Mouse (Mus musculus) G1E (cell line): ENCODE results near the gene Tmem198. TPM values are rescaled to one million over a fixed set of nuclear protein-coding genes. Genes with fewer than 3 reads are reported as not detected.
A peak's percentile ranks its signal among the peaks of the same experiment; 100 is the strongest.

Experiments used
- ATAC-seq: 2 replicates; pipeline ENCODE4 v1.8.0; 2016; ENCODE audit warnings: mild to moderate bottlenecking; ENCODE audit not compliant: insufficient number of reproducible peaks, poor library complexity, low FRiP score, severe bottlenecking; ENCODE audit errors: extremely low read depth
- DNase-seq: peaks from one replicate; pipeline ENCODE4 v3.0.0; 2012; ENCODE audit warnings: low spot score
- H3K27me3 ChIP-seq: 2 replicates; pipeline ENCODE4 v1.6.1; 2012; ENCODE audit warnings: mild to moderate bottlenecking, low read length, inconsistent platforms; ENCODE audit not compliant: insufficient read depth
- H3K36me3 ChIP-seq: replicated peaks from 2 replicates; pipeline ENCODE3; 2012; ENCODE audit warnings: mild to moderate bottlenecking, inconsistent platforms
- H3K4me1 ChIP-seq: 2 replicates; pipeline ENCODE4 v1.6.1; 2012; ENCODE audit warnings: low read depth, low read length, inconsistent platforms, mixed read lengths; ENCODE audit not compliant: insufficient read depth
- H3K4me3 ChIP-seq: 2 replicates; pipeline ENCODE4 v1.5.1; 2012; ENCODE audit warnings: low read depth, mild to moderate bottlenecking, inconsistent platforms, low read length, moderate library complexity, mixed read lengths
- H3K9me3 ChIP-seq: replicated peaks from 2 replicates; pipeline ENCODE4 v1.6.1; 2012; ENCODE audit warnings: inconsistent platforms
- CTCF ChIP-seq: IDR thresholded peaks from 2 replicates; pipeline ENCODE4 v1.5.1; 2012; ENCODE audit warnings: low read depth, low read length, inconsistent platforms, mixed read lengths
- GATA1 ChIP-seq: IDR thresholded peaks from 2 replicates; pipeline ENCODE4 v1.6.1; 2012; ENCODE audit warnings: borderline replicate concordance, low read length, inconsistent platforms, mixed read lengths
- GATA2 ChIP-seq: IDR thresholded peaks from 2 replicates; pipeline ENCODE4 v1.6.1; 2012; ENCODE audit warnings: low read depth, low read length, inconsistent platforms, borderline replicate concordance
- POLR2AphosphoS5 ChIP-seq: IDR thresholded peaks from 2 replicates; pipeline ENCODE4 v1.6.1; 2012; ENCODE audit warnings: low read depth, low read length, inconsistent platforms; ENCODE audit not compliant: insufficient replicate concordance
- TAL1 ChIP-seq: conservative IDR thresholded peaks from 2 replicates; pipeline ENCODE4 v1.6.1; 2012; ENCODE audit warnings: low read depth, low read length, inconsistent platforms, mixed read lengths
- polyA plus RNA-seq: library from polyadenylated mRNA; stranded (reverse); fragments of >175 nt; gene quantifications from 2 replicates; pipeline ENCODE4 v1.2.3, GENCODE M21; 2012
- total RNA-seq, 2 experiments: library from RNA; stranded (forward) in 1 of 2; stranded (reverse) in 1 of 2; fragments of 200-1000 nt in 1 of 2; fragments of >200 nt in 1 of 2; fragmentation: Nextera tagmentation in 1 of 2; gene quantifications; 2 replicates each; pipeline ENCODE4 v1.2.3; 2014 to 2017

Gene Tmem198
- total and polyA plus RNA-seq, 3 experiments, result 0.30 to 4.0 (median 0.76) TPM

GRCm38 (mm10) chr1:75458025-75458788 is 21.1 kb upstream of the Tmem198 start:
- H3K4me1 ChIP-seq, result peaks cover 87% of the 10 kb centered on the region

GRCm38 (mm10) chr1:75458789-75459684 is 20.3 kb upstream of the Tmem198 start:
- Histone ChIP-seq H3K36me3 (no peaks in the 10 kb centered on the region), H3K4me1 (peaks cover 87% of the 10 kb centered on the region), H3K4me3 (peak overlapping the region; percentile 70), H3K9me3 (peaks cover 4% of the 10 kb centered on the region), H3K27me3 (peaks cover 57% of the 10 kb centered on the region)
- ATAC-seq, result no peak
- TF ChIP-seq POLR2AphosphoS5 (no peak), CTCF (no peak), GATA1 (no peak), TAL1 (no peak), GATA2 (no peak)
- DNase-seq, result no peak

More at GRCm38 (mm10) chr1:75458025-75458788, 21.1 kb upstream of the Tmem198 start:
- Histone ChIP-seq H3K4me3 (peak overlapping the region; percentile 70), H3K9me3 (peaks cover 4% of the 10 kb centered on the region), H3K27me3 (peaks cover 64% of the 10 kb centered on the region), H3K36me3 (no peaks in the 10 kb centered on the region)
- TF ChIP-seq POLR2AphosphoS5 (no peak), TAL1 (no peak), GATA1 (no peak), GATA2 (no peak), CTCF (no peak)
- no peak for ATAC-seq
- no peak for DNase-seq

- Histone ChIP-seq H3K9me3 (peaks cover 4% of the 10 kb centered on the region), H3K36me3 (no peaks in the 10 kb centered on the region), H3K27me3 (peaks cover 48% of the 10 kb centered on the region), H3K4me1 (peaks cover 88% of the 10 kb centered on the region), H3K4me3 (peak overlapping the region; percentile 14; the same call in 1 of the 2 replicates)
- DNase-seq (no peak), ATAC-seq (no peak)
- TF ChIP-seq CTCF (no peak), GATA2 (no peak), TAL1 (no peak), GATA1 (no peak), POLR2AphosphoS5 (no peak)
These were observed 19.0 kb upstream of the Tmem198 start for GRCm38 (mm10) chr1:75460297-75460696.

- ATAC-seq (peak; percentile 71), DNase-seq (peak; percentile 88)
- peaks cover 39% of the 10 kb centered on the region for H3K27me3 ChIP-seq
These were observed 16.7 kb upstream of the Tmem198 start for GRCm38 (mm10) chr1:75462636-75463035.

GRCm38 (mm10) chr1:75463652-75464204 is 15.6 kb upstream of the Tmem198 start:
- TF ChIP-seq POLR2AphosphoS5 (no peak), TAL1 (peak; percentile 98), GATA1 (no peak), CTCF (no peak), GATA2 (peak; percentile 86; the same call in 1 of the 2 replicates)
- Histone ChIP-seq H3K4me1 (peaks cover 85% of the 10 kb centered on the region), H3K4me3 (peak overlapping the region; percentile 58; the same call in 1 of the 2 replicates), H3K27me3 (peaks cover 38% of the 10 kb centered on the region), H3K36me3 (no peaks in the 10 kb centered on the region), H3K9me3 (peaks cover 4% of the 10 kb centered on the region)
- DNase-seq (peak; percentile 88), ATAC-seq (peak; percentile 82)

More at GRCm38 (mm10) chr1:75462636-75463035, 16.7 kb upstream of the Tmem198 start:
- TF ChIP-seq TAL1 (peak; percentile 73; the same call in 1 of the 2 replicates), GATA2 (no peak), GATA1 (no peak), POLR2AphosphoS5 (no peak)
- peak overlapping the region; percentile 53; the same call in 1 of the 2 replicates for H3K4me3 ChIP-seq
- H3K4me1 ChIP-seq, result peaks cover 88% of the 10 kb centered on the region
- H3K9me3 ChIP-seq, result peaks cover 4% of the 10 kb centered on the region
- no peaks in the 10 kb centered on the region for H3K36me3 ChIP-seq
